ENCODE assay signal across 10 mouse cellular contexts in the genomic region with DNA sequence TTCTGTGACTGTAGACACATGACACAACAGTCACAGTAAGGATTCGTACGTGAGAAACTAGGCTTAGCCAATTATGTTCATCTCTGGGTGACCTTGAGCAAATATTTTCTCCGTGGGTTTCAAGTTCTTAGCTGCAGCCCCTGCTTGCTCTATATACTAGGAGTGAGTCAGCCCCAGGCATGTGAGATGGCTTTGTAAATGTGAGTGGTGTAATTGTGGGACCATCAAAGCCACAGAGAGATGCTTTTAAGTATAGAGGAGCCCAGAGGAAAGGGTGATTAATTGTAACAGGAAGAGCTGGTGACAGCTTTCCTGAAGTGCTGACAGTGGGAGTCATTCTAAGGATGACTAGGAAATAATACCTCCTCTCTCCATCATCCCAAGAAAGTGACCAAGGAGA.
A peak's percentile ranks its signal among the peaks of the same experiment; 100 is the strongest.
DNase-seq lines count a peak whose midpoint lies in the region; ATAC-seq and TF ChIP-seq lines count a peak whose summit lies in the region.
"Had no signal": no experiment of that assay in that cellular context is flagged by ENCODE, and none has a peak within 500 bp of the region (broad histone marks: within the 10 kb centered on the region; RNA-seq: fewer than 3 reads in every experiment).

No protein-coding gene starts in this region.

- intact Hi-C loops in gastrocnemius, adult 2 months (cut with DNase I) = no loop called here

- H3K9ac ChIP-seq in forebrain, embryonic 13.5 days = no peak overlapping the region
- H3K9ac ChIP-seq in midbrain, postnatal 0 days (replicated peaks; ENCODE audit: low read length, poor library complexity, severe bottlenecking) = no peak overlapping the region

- no peak for DNase-seq in layer of hippocampus, adult 2 months (ENCODE audit: low spot score in 2 of 2)
- no peak for DNase-seq in layer of hippocampus, postnatal 10 days (ENCODE audit: low spot score in 2 of 2)
- DNase-seq in Patski (ENCODE audit: low read depth, low spot score) = peak; percentile 30
- no peak for DNase-seq in midbrain, postnatal 0 days (ENCODE audit: low spot score)
- no peak for DNase-seq in ovary, postnatal 10 days (ENCODE audit: low spot score)
- DNase-seq in gastrocnemius, adult 2 months = no peak

- peak overlapping the region; percentile 51; the same call in 1 of the 2 replicates for H3K27ac ChIP-seq in layer of hippocampus, adult 2 months
- peak overlapping the region; percentile 88 for H3K27ac ChIP-seq in forebrain, embryonic 13.5 days
- no peak overlapping the region; the same call in 1 of the 2 replicates for H3K27ac ChIP-seq in midbrain, postnatal 0 days (ENCODE audit: low read depth, low read length)
- no peak overlapping the region for H3K27ac ChIP-seq in gastrocnemius, adult 2 months
- H3K27ac ChIP-seq: limb, embryonic 10.5 days had no signal

- H3K36me3 ChIP-seq in forebrain, embryonic 13.5 days (ENCODE audit: poor library complexity, severe bottlenecking) = peaks cover 21% of the 10 kb centered on the region
- 0 out of 2 replicates have a peak, but pooled peaks cover 5% of the 10 kb centered on the region for H3K36me3 ChIP-seq in midbrain, postnatal 0 days (ENCODE audit: insufficient read depth, low read length)

- in situ Hi-C loops in Patski (cut with MboI; ENCODE audit: low pct_unique_long_range_greater_than_20kb) = no loop called here

- H3K4me1 ChIP-seq in forebrain, embryonic 13.5 days = peaks cover 52% of the 10 kb centered on the region
- no peaks in the 10 kb centered on the region for H3K4me1 ChIP-seq in midbrain, postnatal 0 days (ENCODE audit: insufficient read depth, low read length)

- peak; percentile 73 for ATAC-seq in Patski
- ATAC-seq in forebrain, embryonic 13.5 days = peak; percentile 63
- peak; percentile 44 for ATAC-seq in midbrain, postnatal 0 days (ENCODE audit: low FRiP score)
- no peak for ATAC-seq in monocyte, adult 5-6 weeks (replicated peaks; ENCODE audit: insufficient number of reproducible peaks, low FRiP score, low TSS enrichment, poor library complexity, severe bottlenecking)

- H3K4me2 ChIP-seq in forebrain, embryonic 13.5 days = peak overlapping the region; percentile 13; the same call in 1 of the 2 replicates
- no peak overlapping the region for H3K4me2 ChIP-seq in midbrain, postnatal 0 days (ENCODE audit: low read depth, low read length, poor library complexity, severe bottlenecking)

- CTCF ChIA-PET in Patski (lab: Charles Lee) = interaction anchor here (1.1 to 1.6 kb wide), 3 partner anchors 14 to 22 kb away, joined by 3 to 7 read pairs (median 4); no protein-coding TSS in a partner anchor

- WGBS in forebrain, embryonic 13.5 days = 38% methylated on average over 3 of the region's 3 CpGs
- 35% methylated on average over 3 of the region's 3 CpGs for WGBS in midbrain, postnatal 0 days

- H3K27me3 ChIP-seq in Patski = no peaks in the 10 kb centered on the region
- no peaks in the 10 kb centered on the region for H3K27me3 ChIP-seq in forebrain, embryonic 13.5 days
- no peaks in the 10 kb centered on the region for H3K27me3 ChIP-seq in midbrain, postnatal 0 days (ENCODE audit: insufficient read depth, low read length)

- POLR2A ChIA-PET in Patski (lab: Charles Lee) = interaction anchor here (0.6 kb wide), 1 partner anchor 1239 kb away, joined by 3 read pairs; no protein-coding TSS in a partner anchor

- no peak for TF ChIP-seq CTCF in layer of hippocampus, adult 2 months (conservative IDR thresholded peaks at IDR 0.05)
- no peak for TF ChIP-seq CTCF in Patski (IDR thresholded peaks at IDR 0.05)
- no peak for TF ChIP-seq CTCF in midbrain, postnatal 0 days (IDR thresholded peaks at IDR 0.05)
- TF ChIP-seq CTCF in gastrocnemius, adult 2 months (IDR thresholded peaks at IDR 0.05) = no peak

- 0 out of 2 replicates have a peak, but pooled peaks cover 1% of the 10 kb centered on the region for H3K9me3 ChIP-seq in forebrain, embryonic 13.5 days (replicated peaks)
- no peaks in the 10 kb centered on the region for H3K9me3 ChIP-seq in midbrain, postnatal 0 days (ENCODE audit: low read length)
- H3K9me3 ChIP-seq: limb, embryonic 10.5 days had no signal

- H3K4me3 ChIP-seq in layer of hippocampus, adult 2 months = no peak overlapping the region
- no peak overlapping the region for H3K4me3 ChIP-seq in forebrain, embryonic 13.5 days
- no peak overlapping the region for H3K4me3 ChIP-seq in midbrain, postnatal 0 days (ENCODE audit: low read depth, low read length)
- H3K4me3 ChIP-seq in gastrocnemius, adult 2 months = no peak overlapping the region
- H3K4me3 ChIP-seq: erythroblast, embryonic 14.5 days; limb, embryonic 10.5 days had no signal

Comparison
In these comparisons a context has a peak if more than half of its experiments do, and no peak if none do; other contexts are left out.
1. H3K27ac ChIP-seq: peak in layer of hippocampus, adult 2 months (single experiment) and forebrain, embryonic 13.5 days (single experiment); none in midbrain, postnatal 0 days (single experiment) and gastrocnemius, adult 2 months (single experiment).